Mouse (Mus musculus): Measurements from ENCODE around the gene Rbfox1.

DNA sequence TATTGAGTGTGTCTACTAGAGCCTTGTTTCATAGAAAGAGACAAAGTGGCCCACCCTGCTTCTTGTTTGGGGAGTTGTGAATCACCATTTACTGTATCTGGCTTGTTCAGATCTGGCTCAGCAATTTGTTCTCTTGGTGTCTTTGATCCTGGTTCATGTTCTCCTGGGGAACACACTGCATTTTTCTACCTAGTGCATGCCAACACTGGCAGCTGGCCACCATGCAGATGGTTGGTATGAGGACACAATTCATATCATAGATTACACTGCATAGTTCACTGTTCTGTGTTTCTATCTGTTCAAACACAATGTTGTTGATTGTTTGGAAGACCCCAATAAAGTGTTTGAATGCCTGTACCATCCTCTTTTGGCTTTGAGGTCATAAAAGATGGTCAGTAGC, 948.3 kb downstream of the Rbfox1 start:
- no peak for TF ChIP-seq CTCF (IDR thresholded peaks at IDR 0.05; ENCODE audit: low read depth, low read length)
- no peak for TF ChIP-seq POLR2A (IDR thresholded peaks at IDR 0.05; ENCODE audit: extremely low read depth, insufficient read depth, low read length)
